Mouse (Mus musculus) stomach, embryonic 14.5 days (tissue): ENCODE data around the gene Nphp1. TPM values are rescaled to one million over a fixed set of nuclear protein-coding genes. Genes with fewer than 3 reads are reported as not detected.

Experiments used
- ATAC-seq: fragments of 200-750 bp; cut with Nextera tagmentation; 2 replicates; pipeline ENCODE4 v1.8.0; 2017; ENCODE audit warnings: low read depth, moderate TSS enrichment; ENCODE audit not compliant: insufficient number of reproducible peaks, insufficient read depth, low FRiP score
- H3K27ac ChIP-seq: fragments of 300-500 bp; sonication (generic); 2 replicates; pipeline ENCODE4 v1.5.1; 2014; ENCODE audit warnings: mild to moderate bottlenecking, low read length, moderate library complexity, mixed read lengths
- H3K27me3 ChIP-seq: fragments of 300-500 bp; sonication (generic); 2 replicates; pipeline ENCODE4 v1.6.1; 2014; ENCODE audit warnings: low read length, control low read depth, mixed read lengths; ENCODE audit not compliant: control insufficient read depth, insufficient read depth
- H3K36me3 ChIP-seq: fragments of 300-500 bp; sonication (generic); 2 replicates; pipeline ENCODE4 v1.6.1; 2014; ENCODE audit warnings: mild to moderate bottlenecking, control low read depth, low read length, moderate library complexity, mixed read lengths; ENCODE audit not compliant: control insufficient read depth, insufficient read depth
- H3K4me1 ChIP-seq: fragments of 300-500 bp; sonication (generic); 2 replicates; pipeline ENCODE4 v1.6.1; 2014; ENCODE audit warnings: low read length, control low read depth, mixed read lengths; ENCODE audit not compliant: control insufficient read depth, insufficient read depth
- H3K4me2 ChIP-seq: fragments of 300-500 bp; sonication (generic); replicated peaks from 2 replicates; pipeline ENCODE4 v1.6.1; 2014; ENCODE audit warnings: low read depth, low read length, control low read depth
- H3K4me3 ChIP-seq: fragments of 300-500 bp; sonication (generic); 2 replicates; pipeline ENCODE4 v1.5.1; 2014; ENCODE audit warnings: low read depth, low read length, control low read depth
- H3K9ac ChIP-seq: fragments of 300-500 bp; sonication (generic); replicated peaks from 2 replicates; pipeline ENCODE4 v1.6.1; 2014; ENCODE audit warnings: low read depth, mild to moderate bottlenecking, control low read depth, low read length, moderate library complexity, mixed read lengths
- H3K9me3 ChIP-seq: fragments of 300-500 bp; sonication (generic); 2 replicates; pipeline ENCODE4 v1.6.1; 2016; ENCODE audit warnings: low read depth, low read length, control low read depth; ENCODE audit not compliant: control insufficient read depth
- WGBS: fragments of 180-500 bp; shearing (Covaris S2); extraction: QIAGEN DNeasy Blood & Tissue Kit; methylation state at CpG from one replicate; pipeline ENCODE4 v1.1.7; 2014; 5-methylcytosine and 5-hydroxymethylcytosine counted together
- polyA plus RNA-seq: library from polyadenylated mRNA; unstranded; fragments of >200 nt; fragmentation: Nextera tagmentation; extraction: Ambion mirVana; gene quantifications from 2 replicates; pipeline ENCODE4 v1.2.1, GENCODE M21; 2014

Gene Nphp1
- 22.9 and 23.2 TPM in 2 replicates for polyA plus RNA-seq

GRCm38 (mm10) chr2:127788440-127789116 is at the start of gene Nphp1:
TSS of gene Nphp1 (minus strand) at chr2:127788897.
- Histone ChIP-seq H3K27ac (peak within 1 kb of the TSS; percentile 34; the same call in 1 of the 2 replicates), H3K36me3 (no peaks in the 10 kb centered on the region), H3K4me3 (peak within 1 kb of the TSS; percentile 44), H3K4me2 (peak within 1 kb of the TSS; percentile 61), H3K9me3 (no peaks in the 10 kb centered on the region), H3K9ac (peak within 1 kb of the TSS; percentile 60), H3K4me1 (peaks cover 14% of the 10 kb centered on the region; the same call in 1 of the 2 replicates), H3K27me3 (no peaks in the 10 kb centered on the region)
- WGBS, result 1% methylated on average over 40 of the region's 40 CpGs
- peak; percentile 80 for ATAC-seq

GRCm38 (mm10) chr2:127832833-127833190 is 44.1 kb upstream of the Nphp1 start:
- Histone ChIP-seq H3K4me1 (0 out of 2 replicates have a peak, but pooled peaks cover 5% of the 10 kb centered on the region), H3K36me3 (no peaks in the 10 kb centered on the region), H3K4me3 (no peak overlapping the region), H3K9me3 (no peaks in the 10 kb centered on the region), H3K4me2 (no peak overlapping the region), H3K9ac (no peak overlapping the region), H3K27ac (no peak overlapping the region), H3K27me3 (no peaks in the 10 kb centered on the region)
- 16% methylated on average over 2 of the region's 2 CpGs for WGBS
- ATAC-seq, result no peak

- Histone ChIP-seq H3K4me3 (peak overlapping the region; percentile 73), H3K4me1 (0 out of 2 replicates have a peak, but pooled peaks cover 5% of the 10 kb centered on the region), H3K27ac (no peak overlapping the region), H3K4me2 (peak overlapping the region; percentile 43), H3K9ac (no peak overlapping the region), H3K36me3 (peaks cover under 1% of the 10 kb centered on the region; the same call in 1 of the 2 replicates), H3K9me3 (no peaks in the 10 kb centered on the region), H3K27me3 (no peaks in the 10 kb centered on the region)
- no peak for ATAC-seq
- WGBS, result 34% methylated on average over 11 of the region's 11 CpGs
These were observed 43.6 kb upstream of the Nphp1 start for GRCm38 (mm10) chr2:127832103-127832832.

- WGBS, result under 1% methylated on average over 56 of the region's 56 CpGs
- H3K4me2 ChIP-seq, result peak within 1 kb of the TSS; percentile 70
- no peaks in the 10 kb centered on the region for H3K9me3 ChIP-seq
- H3K4me3 ChIP-seq, result peak within 1 kb of the TSS; percentile 73
- H3K27ac ChIP-seq, result no peak within 1 kb of the TSS
- peak; percentile 96 for ATAC-seq
- H3K4me1 ChIP-seq, result 0 out of 2 replicates have a peak, but pooled peaks cover 5% of the 10 kb centered on the region
- H3K27me3 ChIP-seq, result no peaks in the 10 kb centered on the region
- H3K9ac ChIP-seq, result peak within 1 kb of the TSS; percentile 53
- peaks cover 6% of the 10 kb centered on the region; the same call in 1 of the 2 replicates for H3K36me3 ChIP-seq
These were observed 42.9 kb upstream of the Nphp1 start, which contains the start of gene Bub1 for GRCm38 (mm10) chr2:127831401-127832102. TSS of gene Bub1 (minus strand) at chr2:127831865.

- WGBS, result 2% methylated on average over 37 of the region's 37 CpGs
- H3K4me2 ChIP-seq, result peak within 1 kb of the TSS; percentile 53
- no peaks in the 10 kb centered on the region for H3K27me3 ChIP-seq
- peak within 1 kb of the TSS; percentile 64 for H3K4me3 ChIP-seq
- peak; percentile 95 for ATAC-seq
- no peaks in the 10 kb centered on the region for H3K9me3 ChIP-seq
- H3K9ac ChIP-seq, result peak within 1 kb of the TSS; percentile 60
- peak within 1 kb of the TSS; percentile 70 for H3K27ac ChIP-seq
- H3K36me3 ChIP-seq, result no peaks in the 10 kb centered on the region
- H3K4me1 ChIP-seq, result peaks cover 14% of the 10 kb centered on the region; the same call in 1 of the 2 replicates
These were observed 3.4 kb upstream of the Nphp1 start, which contains the start of gene Mtln for GRCm38 (mm10) chr2:127791919-127792603. TSS of gene Mtln (minus strand) at chr2:127792488.

GRCm38 (mm10) chr2:127789651-127790270 is 1.1 kb upstream of the Nphp1 start:
- Histone ChIP-seq H3K27me3 (no peaks in the 10 kb centered on the region), H3K4me1 (peaks cover 14% of the 10 kb centered on the region; the same call in 1 of the 2 replicates), H3K27ac (no peak overlapping the region), H3K4me3 (peak overlapping the region; percentile 44), H3K4me2 (peak overlapping the region; percentile 61), H3K9me3 (no peaks in the 10 kb centered on the region), H3K36me3 (no peaks in the 10 kb centered on the region), H3K9ac (no peak overlapping the region)
- 24% methylated on average over 9 of the region's 9 CpGs for WGBS
- no peak for ATAC-seq

GRCm38 (mm10) chr2:127789138-127789537 is 441 bp upstream of the Nphp1 start:
- WGBS, result 6% methylated on average over 11 of the region's 11 CpGs
- Histone ChIP-seq H3K9me3 (no peaks in the 10 kb centered on the region), H3K4me1 (peaks cover 14% of the 10 kb centered on the region; the same call in 1 of the 2 replicates), H3K27me3 (no peaks in the 10 kb centered on the region), H3K27ac (peak overlapping the region; percentile 34; the same call in 1 of the 2 replicates), H3K4me2 (peak overlapping the region; percentile 61), H3K9ac (peak overlapping the region; percentile 60), H3K4me3 (peak overlapping the region; percentile 44), H3K36me3 (no peaks in the 10 kb centered on the region)
- no peak for ATAC-seq
